Mouse (Mus musculus) 416B (cell line): ENCODE data around the gene Tbc1d24.

Source experiments
- DNase-seq: peaks from one replicate; pipeline ENCODE4 v3.0.0; 2011; ENCODE audit warnings: low read depth

The Tbc1d24 gene

GRCm38 (mm10) chr17:24205284-24205888 lies at the start of gene Tbc1d24:
TSS of gene Tbc1d24 (minus strand) at chr17:24205562.
- DNase-seq: peak; percentile 90

- no peak for DNase-seq
Observed at GRCm38 (mm10) chr17:24252329-24252728, 47.0 kb upstream of the Tbc1d24 start.

GRCm38 (mm10) chr17:24251320-24252069 lies 46.1 kb upstream of the Tbc1d24 start, which contains the start of gene Ccnf:
TSS of gene Ccnf (minus strand) at chr17:24251484.
- peak; percentile 99 for DNase-seq

- no peak for DNase-seq
Observed at GRCm38 (mm10) chr17:24250988-24251319, 45.6 kb upstream of the Tbc1d24 start.

GRCm38 (mm10) chr17:24248641-24249040 lies 43.3 kb upstream of the Tbc1d24 start:
- DNase-seq: peak; percentile 32

GRCm38 (mm10) chr17:24244061-24244460 lies 38.7 kb upstream of the Tbc1d24 start:
- peak; percentile 35 for DNase-seq

GRCm38 (mm10) chr17:24243311-24243969 lies 38.1 kb upstream of the Tbc1d24 start:
- DNase-seq: peak; percentile 46

GRCm38 (mm10) chr17:24236921-24237320 lies 31.6 kb upstream of the Tbc1d24 start:
- DNase-seq: no peak

- DNase-seq: no peak
Observed at GRCm38 (mm10) chr17:24236479-24236878, 31.1 kb upstream of the Tbc1d24 start.

GRCm38 (mm10) chr17:24227941-24228340 lies 22.6 kb upstream of the Tbc1d24 start:
- DNase-seq: no peak

GRCm38 (mm10) chr17:24226721-24227120 lies 21.4 kb upstream of the Tbc1d24 start:
- DNase-seq: no peak

- DNase-seq: no peak
Observed at GRCm38 (mm10) chr17:24225851-24226250, 20.5 kb upstream of the Tbc1d24 start.

GRCm38 (mm10) chr17:24224741-24225140 lies 19.4 kb upstream of the Tbc1d24 start:
- DNase-seq: no peak

- DNase-seq: no peak
Observed at GRCm38 (mm10) chr17:24223513-24223912, 18.2 kb upstream of the Tbc1d24 start.

GRCm38 (mm10) chr17:24222653-24223052 lies 17.3 kb upstream of the Tbc1d24 start:
- no peak for DNase-seq

- peak; percentile 98 for DNase-seq
Observed at GRCm38 (mm10) chr17:24220435-24221411, 15.4 kb upstream of the Tbc1d24 start, which contains the start of gene Tedc2. TSS of gene Tedc2 (minus strand) at chr17:24220851.

GRCm38 (mm10) chr17:24216836-24217235 lies 11.5 kb upstream of the Tbc1d24 start:
- peak; percentile 60 for DNase-seq

- DNase-seq: no peak
Observed at GRCm38 (mm10) chr17:24213186-24213585, 7.8 kb upstream of the Tbc1d24 start.

- DNase-seq: no peak
Observed at GRCm38 (mm10) chr17:24212441-24213018, 7.2 kb upstream of the Tbc1d24 start.

GRCm38 (mm10) chr17:24211631-24212440 lies 6.5 kb upstream of the Tbc1d24 start:
- DNase-seq: no peak

- DNase-seq: no peak
Observed at GRCm38 (mm10) chr17:24210591-24210990, 5.2 kb upstream of the Tbc1d24 start.
